Mouse (Mus musculus) kidney, postnatal 0 days (tissue): Measurements from ENCODE around the gene Ppa1. TPM values are rescaled to one million over a fixed set of nuclear protein-coding genes. Genes with fewer than 3 reads are reported as not detected.

Experiments
- ATAC-seq: fragments of 200-750 bp; cut with Nextera tagmentation; replicated peaks from 2 replicates; pipeline ENCODE4 v1.8.0; 2017; ENCODE audit warnings: low read depth, moderate number of reproducible peaks, moderate TSS enrichment, moderate library complexity; ENCODE audit not compliant: low FRiP score
- DNase-seq: peaks from one replicate; pipeline ENCODE4 v3.0.0-alpha.2; 2016; ENCODE audit warnings: low spot score
- H3K27ac ChIP-seq: fragments of 300-500 bp; sonication (generic); 2 replicates; pipeline ENCODE4 v1.5.1; 2014; ENCODE audit warnings: mild to moderate bottlenecking
- H3K27me3 ChIP-seq: fragments of 300-500 bp; sonication (generic); 2 replicates; pipeline ENCODE4 v1.6.1; 2014; ENCODE audit warnings: low read length, mixed read lengths; ENCODE audit not compliant: insufficient read depth
- H3K36me3 ChIP-seq: fragments of 300-500 bp; sonication (generic); 2 replicates; pipeline ENCODE4 v1.6.1; 2014; ENCODE audit warnings: low read length, mixed read lengths; ENCODE audit not compliant: insufficient read depth
- H3K4me1 ChIP-seq: fragments of 300-500 bp; sonication (generic); replicated peaks from 2 replicates; pipeline ENCODE4 v1.6.1; 2014; ENCODE audit warnings: antibody characterized with exemption, low read length, mixed read lengths; ENCODE audit not compliant: insufficient read depth
- H3K4me2 ChIP-seq: fragments of 300-500 bp; sonication (generic); 2 replicates; pipeline ENCODE4 v1.6.1; 2014; ENCODE audit warnings: mild to moderate bottlenecking, low read length, moderate library complexity, mixed read lengths
- H3K4me3 ChIP-seq: fragments of 300-500 bp; sonication (generic); replicated peaks from 2 replicates; pipeline ENCODE4 v1.5.1; 2014; ENCODE audit warnings: low read depth, low read length
- H3K9ac ChIP-seq: fragments of 300-500 bp; sonication (generic); 2 replicates; pipeline ENCODE4 v1.6.1; 2014; ENCODE audit warnings: low read depth, low read length
- H3K9me3 ChIP-seq: fragments of 300-500 bp; sonication (generic); replicated peaks from 2 replicates; pipeline ENCODE4 v1.6.1; 2016; ENCODE audit warnings: low read length, inconsistent platforms, mixed read lengths
- CTCF ChIP-seq: IDR thresholded peaks from 2 replicates; pipeline ENCODE4 v1.5.1; 2016; ENCODE audit warnings: antibody characterized with exemption, low read depth, mild to moderate bottlenecking, moderate library complexity
- WGBS: fragments of 180-500 bp; shearing (Covaris S2); extraction: QIAGEN DNeasy Blood & Tissue Kit; methylation state at CpG from one replicate; pipeline ENCODE4 v1.1.7; 2014; 5-methylcytosine and 5-hydroxymethylcytosine counted together
- polyA plus RNA-seq: library from polyadenylated mRNA; unstranded; fragments of >200 nt; fragmentation: Nextera tagmentation; extraction: Ambion mirVana; gene quantifications from 2 replicates; pipeline ENCODE4 v1.2.1, GENCODE M21; 2015

The Ppa1 gene
- polyA plus RNA-seq, 1 experiment from 2014 or later, result 111 TPM

DNA sequence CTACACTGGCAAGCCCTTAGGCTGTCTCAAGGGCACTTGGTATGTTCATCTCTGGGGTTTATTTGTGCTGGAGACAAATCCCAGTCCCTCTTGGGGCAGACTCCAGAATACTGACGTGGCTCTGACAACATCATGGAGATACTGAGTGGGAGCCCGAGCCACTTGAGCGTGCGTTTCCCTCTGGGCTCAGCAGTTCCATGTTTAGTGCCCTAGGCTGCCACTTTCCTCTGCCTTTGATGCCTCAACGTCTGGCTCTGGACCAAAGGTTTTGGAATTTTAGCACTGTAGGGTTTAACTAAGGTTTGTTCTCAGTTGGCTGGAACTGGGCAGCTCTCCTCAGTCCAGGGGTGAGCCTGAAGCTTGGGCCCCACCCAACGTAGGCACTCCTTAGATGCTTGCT, 74.9 kb downstream of the Ppa1 start:
- Histone ChIP-seq H3K4me1 (no peaks in the 10 kb centered on the region), H3K27me3 (no peaks in the 10 kb centered on the region), H3K9me3 (no peaks in the 10 kb centered on the region), H3K4me3 (no peak overlapping the region), H3K36me3 (0 out of 2 replicates have a peak, but pooled peaks cover 5% of the 10 kb centered on the region), H3K27ac (no peak overlapping the region), H3K9ac (no peak overlapping the region), H3K4me2 (no peak overlapping the region)
- DNase-seq (no peak), ATAC-seq (no peak)
- no peak for TF ChIP-seq CTCF
- WGBS, result 61% methylated on average over 6 of the region's 6 CpGs

Other genes starting within 250 kb of the Ppa1 start
- gene Nodal, start 230.6 kb upstream of the Ppa1 start, polyA plus RNA-seq, result 0.36 and 0.45 TPM in 2 replicates
- 72.2 and 75.0 TPM in 2 replicates for gene Eif4ebp2, start 195.9 kb upstream of the Ppa1 start, polyA plus RNA-seq
- gene Lrrc20, start 172.8 kb upstream of the Ppa1 start, polyA plus RNA-seq, result 5.7 and 6.4 TPM in 2 replicates
- 0.09 and 0.14 TPM in 2 replicates for gene Npffr1, start 53.1 kb upstream of the Ppa1 start, polyA plus RNA-seq
- 184 and 205 TPM in 2 replicates for gene Sar1a, start 31.7 kb downstream of the Ppa1 start, polyA plus RNA-seq
- gene Tysnd1, start 47.0 kb downstream of the Ppa1 start, polyA plus RNA-seq, result 41.2 and 49.6 TPM in 2 replicates
- gene Aifm2, start 66.7 kb downstream of the Ppa1 start, polyA plus RNA-seq, result 21.4 and 22.1 TPM in 2 replicates
- 83.0 and 87.4 TPM in 2 replicates for gene H2afy2, start 135.6 kb downstream of the Ppa1 start, polyA plus RNA-seq